Mouse (Mus musculus) brown adipose tissue, adult 24 weeks (tissue): ENCODE measurements around the gene Pth2. TPM values are rescaled to one million over a fixed set of nuclear protein-coding genes. Genes with fewer than 3 reads are reported as not detected.
"Not testable (repeated sequence)": the region's sequence is repeated elsewhere in the genome, so short reads cannot be mapped to it uniquely, and the experiment has no call there.

ENCODE experiments used
- H3K27ac ChIP-seq: fragments of 200-500 bp; replicated peaks from 2 replicates; pipeline ENCODE4 v1.5.1; 2012; ENCODE audit warnings: low read depth, mild to moderate bottlenecking, low read length
- H3K4me1 ChIP-seq: fragments of 200-500 bp; 2 replicates; pipeline ENCODE4 v1.6.1; 2012; ENCODE audit warnings: low read length, mixed read lengths; ENCODE audit not compliant: control insufficient read depth, insufficient read depth, insufficient read length
- H3K4me3 ChIP-seq: fragments of 200-500 bp; 2 replicates; pipeline ENCODE4 v1.5.1; 2012; ENCODE audit warnings: low read depth, mild to moderate bottlenecking, low read length, moderate library complexity; ENCODE audit not compliant: insufficient read depth
- polyA plus RNA-seq: library from polyadenylated mRNA; stranded (reverse); fragments of >200 nt; gene quantifications from 2 replicates; pipeline ENCODE4 v1.2.4, GENCODE M21; 2012; ENCODE audit not compliant: missing spikeins, insufficient read depth, insufficient read length

The Pth2 gene
- polyA plus RNA-seq, 1 experiment = not detected

GRCm38 (mm10) chr7:45160866-45161265 is 19.9 kb upstream of the Pth2 start:
- no peak overlapping the region for H3K27ac ChIP-seq
- H3K4me3 ChIP-seq = no peak overlapping the region
- no peaks in the 10 kb centered on the region for H3K4me1 ChIP-seq

GRCm38 (mm10) chr7:45161612-45162473 is 19.0 kb upstream of the Pth2 start:
- H3K4me1 ChIP-seq = no peaks in the 10 kb centered on the region
- peak overlapping the region; percentile 46 for H3K4me3 ChIP-seq
- H3K27ac ChIP-seq = no peak overlapping the region

GRCm38 (mm10) chr7:45162551-45162950 is 18.2 kb upstream of the Pth2 start:
- Histone ChIP-seq H3K4me1 (no peaks in the 10 kb centered on the region), H3K4me3 (no peak overlapping the region)

DNA sequence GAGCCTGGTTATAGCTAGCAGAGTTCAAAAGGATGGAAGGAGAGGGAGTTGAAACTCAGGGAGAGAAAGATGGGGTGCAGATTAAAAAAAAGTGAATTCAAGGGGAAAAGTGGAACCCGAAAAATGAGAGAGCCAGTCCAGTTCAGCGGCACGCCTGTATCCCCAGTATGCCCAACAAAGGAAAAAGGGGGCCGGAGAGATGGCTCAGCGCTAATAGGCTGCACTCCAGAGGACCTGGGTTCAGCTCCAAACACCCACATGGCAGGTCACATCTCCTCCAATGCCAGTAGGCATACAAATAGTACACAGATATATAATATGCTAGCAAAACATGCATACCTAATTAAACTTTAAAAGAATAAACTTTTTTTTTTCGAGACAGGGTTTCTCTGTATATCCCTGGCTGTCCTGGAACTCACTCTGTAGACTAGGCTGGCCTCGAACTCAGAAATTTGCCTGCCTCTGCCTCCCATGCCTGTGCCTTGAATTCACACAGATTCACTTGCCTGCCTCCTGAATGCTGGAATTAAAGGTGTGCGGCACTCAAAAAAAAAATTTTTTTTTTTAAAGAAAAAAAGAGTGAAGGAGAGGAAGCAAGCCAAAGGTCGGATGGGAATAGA is 17.7 kb upstream of the Pth2 start:
- Histone ChIP-seq H3K4me1 (no peaks in the 10 kb centered on the region), H3K27ac (no peak overlapping the region), H3K4me3 (no peak overlapping the region)

More at GRCm38 (mm10) chr7:45162551-45162950, 18.2 kb upstream of the Pth2 start:
- no peak overlapping the region for H3K27ac ChIP-seq

GRCm38 (mm10) chr7:45163735-45164490 is 16.9 kb upstream of the Pth2 start, which contains the start of gene Slc17a7:
Gene Slc17a7, plus strand, starts transcription at chr7:45163949.
- H3K27ac ChIP-seq = no peak within 1 kb of the TSS
- no peaks in the 10 kb centered on the region; the same call in 1 of the 2 replicates for H3K4me1 ChIP-seq
- H3K4me3 ChIP-seq = no peak within 1 kb of the TSS

GRCm38 (mm10) chr7:45164833-45165232 is 16.0 kb upstream of the Pth2 start:
- Histone ChIP-seq H3K4me3 (no peak overlapping the region), H3K4me1 (no peaks in the 10 kb centered on the region; the same call in 1 of the 2 replicates), H3K27ac (no peak overlapping the region)

DNA sequence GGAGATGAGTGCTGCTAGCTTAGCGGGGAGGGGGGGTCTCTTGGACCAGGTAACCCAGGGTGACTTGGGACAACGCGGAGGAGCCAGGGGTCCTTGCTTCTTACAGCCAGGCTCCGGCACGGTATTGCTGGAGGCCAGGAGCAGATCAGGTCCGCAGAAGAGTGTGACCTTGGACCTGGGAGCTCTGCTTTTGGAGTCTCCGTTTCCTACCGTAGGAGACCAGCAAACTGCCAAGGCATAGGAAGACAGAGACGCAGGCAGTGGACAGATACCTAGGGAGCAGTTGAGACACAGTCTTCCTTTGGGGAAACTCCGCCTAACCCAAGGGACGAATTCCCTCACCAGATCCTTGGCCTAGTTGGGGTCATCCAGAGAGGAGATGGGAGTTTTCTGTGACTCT is 15.1 kb upstream of the Pth2 start:
- Histone ChIP-seq H3K4me1 (no peaks in the 10 kb centered on the region; the same call in 1 of the 2 replicates), H3K4me3 (no peak overlapping the region), H3K27ac (no peak overlapping the region)

DNA sequence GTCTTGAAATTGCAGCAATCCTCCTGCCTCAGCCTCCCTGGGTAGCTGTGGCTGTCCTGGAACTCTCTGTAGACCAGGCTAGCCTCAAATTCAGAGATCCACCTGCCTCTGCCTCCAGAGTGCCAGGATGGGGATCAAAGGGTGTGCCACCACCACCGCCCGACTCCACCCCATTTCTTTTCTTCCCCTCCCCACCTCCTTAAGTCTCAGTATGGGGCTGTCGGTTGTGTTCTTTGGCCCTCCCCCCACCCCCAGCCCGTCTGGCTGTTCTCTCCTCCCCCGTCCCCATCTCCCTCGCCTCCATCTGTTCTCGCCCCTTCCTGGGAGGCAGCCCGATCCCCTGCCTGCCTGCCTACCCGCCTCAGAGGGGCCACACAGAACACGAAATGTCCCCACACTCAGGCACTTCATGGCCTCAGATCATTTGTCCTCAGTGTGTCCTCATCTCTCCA is 13.8 kb upstream of the Pth2 start:
- Histone ChIP-seq H3K4me3 (no peak overlapping the region), H3K4me1 (no peaks in the 10 kb centered on the region; the same call in 1 of the 2 replicates), H3K27ac (no peak overlapping the region)

- no peaks in the 10 kb centered on the region; the same call in 1 of the 2 replicates for H3K4me1 ChIP-seq
- no peak overlapping the region for H3K27ac ChIP-seq
- no peak overlapping the region for H3K4me3 ChIP-seq
Observed at GRCm38 (mm10) chr7:45167761-45168445, 12.9 kb upstream of the Pth2 start.

- Histone ChIP-seq H3K4me3 (no peak overlapping the region), H3K27ac (no peak overlapping the region), H3K4me1 (no peaks in the 10 kb centered on the region; the same call in 1 of the 2 replicates)
Observed at GRCm38 (mm10) chr7:45168656-45169055, 12.1 kb upstream of the Pth2 start.

DNA sequence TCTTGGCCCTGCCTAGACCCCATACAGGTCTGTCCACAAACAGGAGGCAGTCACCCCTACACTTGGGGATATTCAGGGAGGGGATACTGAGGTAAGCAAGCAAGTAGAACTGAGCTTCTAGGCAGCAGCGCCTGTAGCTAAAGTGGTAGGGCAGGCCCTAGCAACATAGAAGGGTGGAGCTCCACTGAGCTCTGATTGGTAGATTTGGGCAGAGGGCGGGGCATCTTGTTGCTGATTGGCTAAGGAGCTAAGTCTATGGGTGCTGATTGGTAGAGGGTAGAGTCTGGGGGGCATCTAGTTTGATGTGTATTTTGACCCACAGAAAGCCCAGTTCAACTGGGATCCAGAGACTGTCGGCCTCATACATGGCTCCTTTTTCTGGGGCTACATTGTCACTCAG is 11.3 kb upstream of the Pth2 start:
- H3K4me1 ChIP-seq = no peaks in the 10 kb centered on the region; the same call in 1 of the 2 replicates
- H3K4me3 ChIP-seq = no peak overlapping the region
- H3K27ac ChIP-seq = no peak overlapping the region

DNA sequence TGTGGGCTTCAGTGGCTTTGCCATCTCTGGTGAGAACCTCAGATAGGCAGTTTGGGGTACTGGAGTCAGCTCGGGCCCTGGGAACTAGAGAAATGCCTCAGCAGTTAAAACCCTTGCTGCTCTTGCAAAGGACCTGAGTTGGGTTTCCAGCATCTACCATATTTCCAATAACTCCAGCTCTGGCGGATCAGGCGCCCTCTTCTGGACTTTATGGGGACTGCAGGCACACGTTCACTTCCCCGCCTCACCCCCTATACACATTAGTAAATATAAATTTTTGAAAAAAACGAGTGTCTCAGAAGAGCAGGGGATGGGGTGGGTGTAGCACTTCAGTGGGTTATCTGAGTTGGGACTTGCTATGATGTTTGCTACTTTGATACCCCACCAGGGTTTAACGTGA is 7.8 kb upstream of the Pth2 start:
- Histone ChIP-seq H3K4me3 (no peak overlapping the region), H3K4me1 (no peaks in the 10 kb centered on the region; the same call in 1 of the 2 replicates), H3K27ac (no peak overlapping the region)

- H3K4me1 ChIP-seq, H3K27ac ChIP-seq, H3K4me3 ChIP-seq: not testable (repeated sequence)
Observed at GRCm38 (mm10) chr7:45173772-45174171, 7.0 kb upstream of the Pth2 start.

GRCm38 (mm10) chr7:45174567-45175280 is 6.1 kb upstream of the Pth2 start:
- Histone ChIP-seq H3K27ac (no peak overlapping the region), H3K4me1 (no peaks in the 10 kb centered on the region), H3K4me3 (no peak overlapping the region)
